Mouse (Mus musculus) left cerebral cortex, adult 2 months (tissue): ENCODE data around the gene Ccdc30. TPM values are rescaled to one million over a fixed set of nuclear protein-coding genes. Genes with fewer than 3 reads are reported as not detected.

Experiments used
- DNase-seq, 2 experiments: peaks; one replicate each; pipeline ENCODE4 v3.0.0; 2021 to 2022; ENCODE audit warnings: low spot score in 2 of 2, mixed read lengths in 1 of 2; ENCODE audit errors: extremely low spot score in 1 of 2
- H3K27ac ChIP-seq: fragments of 200-600 bp; 2 replicates; pipeline ENCODE4 v1.8.1; 2022
- H3K4me3 ChIP-seq: fragments of 200-600 bp; 2 replicates; pipeline ENCODE4 v1.8.1; 2022
- CTCF ChIP-seq: fragments of 200-600 bp; IDR thresholded peaks from 2 replicates; pipeline ENCODE4 v1.8.1; 2022; ENCODE audit warnings: antibody characterized with exemption, mild to moderate bottlenecking, moderate library complexity
- intact Hi-C: fragments of 180-260 bp; cut with DNase I; formaldehyde crosslinking; loops from one replicate; pipeline ENCODE4 v1.15.1; 2025
- total RNA-seq, 2 experiments: library from RNA; stranded (reverse); gene quantifications; 2 replicates each; pipeline ENCODE4 v1.2.3; 2021

Gene Ccdc30
- total RNA-seq, 2 experiments from 2014 or later, result 19.6 to 20.8 TPM

DNA sequence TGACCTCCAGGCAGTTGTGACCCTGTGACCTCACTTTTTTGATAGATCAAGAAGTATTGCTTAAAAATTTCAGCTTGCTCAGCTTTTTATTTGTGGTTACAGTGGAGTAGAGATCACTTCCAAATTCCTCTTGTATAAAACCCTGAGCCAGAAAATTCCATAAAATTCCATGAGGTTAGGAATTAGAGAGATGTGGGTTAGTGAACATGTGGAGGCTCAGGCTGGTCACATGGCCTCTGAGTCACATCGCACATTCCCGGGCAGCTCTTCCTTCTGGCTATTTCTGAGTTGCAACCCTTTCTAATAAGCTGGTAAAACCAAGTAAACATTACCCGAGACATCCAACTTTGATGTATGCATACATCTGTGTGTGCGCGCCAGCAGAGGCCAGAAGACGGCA is 69.8 kb downstream of the Ccdc30 start:
- DNase-seq, result no peak
- TF ChIP-seq CTCF, result no peak
- Histone ChIP-seq H3K4me3 (no peak overlapping the region), H3K27ac (no peak overlapping the region)
- intact Hi-C loops, result no loop called here

DNA sequence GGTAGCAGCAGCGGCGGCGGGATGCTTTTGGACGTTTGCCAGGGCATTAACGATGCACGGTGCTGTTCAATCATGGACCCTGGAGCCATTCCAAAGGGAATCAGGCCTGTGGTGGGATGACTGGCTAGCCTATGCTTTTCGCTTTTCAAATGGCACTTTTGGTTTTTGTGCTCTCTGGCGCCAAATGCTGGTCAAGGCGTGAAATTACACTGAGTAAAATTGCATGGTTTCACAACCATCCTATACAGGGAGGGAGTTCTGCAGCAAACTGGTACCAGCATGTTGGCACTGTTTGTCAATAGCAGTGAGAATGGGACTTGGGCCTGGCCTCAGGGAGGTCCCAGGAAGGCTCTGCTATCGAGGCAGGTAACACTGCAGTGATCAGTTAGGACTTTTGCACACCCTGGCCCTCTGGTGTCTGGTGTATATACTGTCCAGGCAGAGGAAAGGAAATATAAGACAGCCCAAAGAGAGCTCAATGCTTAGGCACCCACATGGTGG is 76.4 kb downstream of the Ccdc30 start:
- no peak overlapping the region for H3K4me3 ChIP-seq
- no peak overlapping the region for H3K27ac ChIP-seq
- peak; percentile 74 for TF ChIP-seq CTCF
- peak; percentile 22 to 30 for DNase-seq
- intact Hi-C loops, result no loop called here

- no peak overlapping the region for H3K4me3 ChIP-seq
- peak in 1 of 2 experiments; percentile 11 for DNase-seq
Measured at GRCm38 (mm10) chr4:119338422-119338821, 76.9 kb downstream of the Ccdc30 start.

GRCm38 (mm10) chr4:119333487-119333886 is 81.8 kb downstream of the Ccdc30 start:
- Histone ChIP-seq H3K4me3 (no peak overlapping the region), H3K27ac (no peak overlapping the region)
- intact Hi-C loops, result no loop called here
- DNase-seq, result no peak
- no peak for TF ChIP-seq CTCF

More at GRCm38 (mm10) chr4:119338422-119338821, 76.9 kb downstream of the Ccdc30 start:
- intact Hi-C loops, result no loop called here
- no peak overlapping the region for H3K27ac ChIP-seq
- no peak for TF ChIP-seq CTCF

GRCm38 (mm10) chr4:119320896-119321550 is 94.3 kb downstream of the Ccdc30 start:
- DNase-seq, result no peak
- intact Hi-C loops, result loop anchor here (2.0 kb wide), 1 partner anchor 26 kb away; the partner anchor contains the start of gene Ybx1
- peak overlapping the region; percentile 92 for H3K27ac ChIP-seq
- no peak for TF ChIP-seq CTCF
- H3K4me3 ChIP-seq, result peak overlapping the region; percentile 75

GRCm38 (mm10) chr4:119320131-119320830 is 95.0 kb downstream of the Ccdc30 start, which contains the start of gene Ppih:
Gene Ppih (minus strand): TSS chr4:119320546.
- intact Hi-C loops, result loop anchor here (2.0 kb wide), 1 partner anchor 25 kb away; the partner anchor contains the start of gene Ybx1
- Histone ChIP-seq H3K4me3 (peak within 1 kb of the TSS; percentile 75), H3K27ac (peak within 1 kb of the TSS; percentile 92)
- no peak for TF ChIP-seq CTCF
- DNase-seq, result peak; percentile 95 to 97

DNA sequence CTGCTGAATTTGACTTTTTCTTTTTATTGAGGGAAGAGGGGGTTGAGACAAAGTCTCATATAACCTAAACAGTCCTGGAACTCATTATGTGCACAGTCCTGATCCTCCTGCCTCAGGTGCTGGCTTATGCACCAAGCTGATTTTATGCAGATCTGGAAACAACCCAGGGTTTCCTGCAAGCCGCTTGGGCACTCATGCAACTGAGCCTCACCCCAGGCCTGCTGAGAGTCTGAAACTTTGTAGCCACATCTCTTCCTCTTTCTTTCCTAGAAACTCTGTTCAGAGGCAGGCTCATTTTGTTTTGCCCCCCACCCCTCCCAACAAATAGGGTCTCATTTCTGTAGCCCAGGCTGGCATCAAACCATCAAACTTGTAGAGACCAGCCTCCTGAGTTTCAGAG is 101.6 kb downstream of the Ccdc30 start:
- DNase-seq, result no peak
- no peak for TF ChIP-seq CTCF
- Histone ChIP-seq H3K27ac (no peak overlapping the region), H3K4me3 (no peak overlapping the region)
- intact Hi-C loops, result no loop called here

GRCm38 (mm10) chr4:119305418-119305817 is 109.9 kb downstream of the Ccdc30 start:
- intact Hi-C loops, result no loop called here
- no peak overlapping the region for H3K27ac ChIP-seq
- DNase-seq, result no peak
- no peak for TF ChIP-seq CTCF
- H3K4me3 ChIP-seq, result no peak overlapping the region

GRCm38 (mm10) chr4:119303291-119303690 is 112.0 kb downstream of the Ccdc30 start:
- no peak for DNase-seq
- H3K4me3 ChIP-seq, result no peak overlapping the region
- no peak overlapping the region for H3K27ac ChIP-seq
- intact Hi-C loops, result no loop called here
- TF ChIP-seq CTCF, result no peak

DNA sequence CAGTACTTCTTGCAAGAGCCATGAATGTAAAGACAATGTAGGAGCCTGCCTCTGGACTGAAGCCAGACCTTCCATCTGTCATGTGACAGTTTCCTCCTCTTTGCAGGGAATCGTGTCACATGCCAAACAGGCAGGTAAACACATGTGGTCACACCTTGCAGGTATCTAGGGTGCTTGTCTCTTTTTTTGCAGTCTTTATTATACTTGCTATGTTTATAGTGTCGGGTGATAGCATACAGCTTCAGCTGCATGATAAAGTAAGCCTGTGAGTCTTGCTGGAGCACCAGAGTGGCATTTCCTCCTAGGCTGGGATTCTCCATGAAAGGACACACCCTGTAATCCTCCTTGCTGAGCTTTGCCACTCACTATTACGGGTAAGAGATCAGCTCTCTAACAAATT is 113.5 kb downstream of the Ccdc30 start:
- no peak for DNase-seq
- no peak overlapping the region for H3K4me3 ChIP-seq
- TF ChIP-seq CTCF, result no peak
- intact Hi-C loops, result no loop called here
- H3K27ac ChIP-seq, result no peak overlapping the region

- intact Hi-C loops, result no loop called here
- Histone ChIP-seq H3K4me3 (no peak overlapping the region), H3K27ac (no peak overlapping the region)
- no peak for TF ChIP-seq CTCF
- no peak for DNase-seq
Measured at GRCm38 (mm10) chr4:119300761-119301160, 114.6 kb downstream of the Ccdc30 start.

GRCm38 (mm10) chr4:119297361-119297760 is 118.0 kb downstream of the Ccdc30 start:
- intact Hi-C loops, result loop anchor here (10.0 kb wide), 1 partner anchor 237 kb away; the partner anchor contains the start of genes Foxj3 and Frg2f1
- no peak for TF ChIP-seq CTCF
- Histone ChIP-seq H3K27ac (no peak overlapping the region), H3K4me3 (no peak overlapping the region)
- no peak for DNase-seq
